Mouse (Mus musculus): ENCODE measurements around the gene Sap25. TPM values are rescaled to one million over a fixed set of nuclear protein-coding genes. Genes with fewer than 3 reads are reported as not detected.

Sap25 gene
- polyA plus RNA-seq, 1 experiment from 2014 or later, result 6.4 TPM

Other genes starting within 250 kb of the Sap25 start
- 0.04 and 0.25 TPM in 2 replicates for gene Zan, start 164.3 kb upstream of the Sap25 start, polyA plus RNA-seq (2016; fragmentation: Nextera tagmentation; extraction: Ambion mirVana)
- gene Pop7, start 138.8 kb upstream of the Sap25 start, polyA plus RNA-seq (2016; fragmentation: Nextera tagmentation; extraction: Ambion mirVana), result 50.6 and 56.6 TPM in 2 replicates
- 8.0 and 10.8 TPM in 2 replicates for gene Gigyf1, start 122.8 kb upstream of the Sap25 start, polyA plus RNA-seq (2016; fragmentation: Nextera tagmentation; extraction: Ambion mirVana)
- 0.28 and 2.3 TPM in 2 replicates for gene Epo, start 108.1 kb upstream of the Sap25 start, polyA plus RNA-seq (2016; fragmentation: Nextera tagmentation; extraction: Ambion mirVana)
- 287 and 294 TPM in 2 replicates for gene Gnb2, start 107.8 kb upstream of the Sap25 start, polyA plus RNA-seq (2016; fragmentation: Nextera tagmentation; extraction: Ambion mirVana)
- gene Actl6b, start 87.8 kb upstream of the Sap25 start, polyA plus RNA-seq (2016; fragmentation: Nextera tagmentation; extraction: Ambion mirVana), result 0.07 TPM in 1 of 2 replicates, not detected in the other
- 4.0 and 4.9 TPM in 2 replicates for gene Tfr2, start 71.5 kb upstream of the Sap25 start, polyA plus RNA-seq (2016; fragmentation: Nextera tagmentation; extraction: Ambion mirVana)
- gene Mospd3, start 40.3 kb upstream of the Sap25 start, polyA plus RNA-seq (2016; fragmentation: Nextera tagmentation; extraction: Ambion mirVana), result 14.3 and 16.0 TPM in 2 replicates
- gene Pcolce, start 27.6 kb upstream of the Sap25 start, polyA plus RNA-seq (2016; fragmentation: Nextera tagmentation; extraction: Ambion mirVana), result 114 and 137 TPM in 2 replicates
- 0.28 and 0.31 TPM in 2 replicates for gene Fbxo24, start 12.3 kb upstream of the Sap25 start, polyA plus RNA-seq (2016; fragmentation: Nextera tagmentation; extraction: Ambion mirVana)
- gene Lrch4, start 12.2 kb upstream of the Sap25 start, polyA plus RNA-seq (2016; fragmentation: Nextera tagmentation; extraction: Ambion mirVana), result 23.3 and 23.7 TPM in 2 replicates
- gene Gm20605, start 12.2 kb upstream of the Sap25 start, polyA plus RNA-seq (2016; fragmentation: Nextera tagmentation; extraction: Ambion mirVana), result 7.7 and 9.8 TPM in 2 replicates
- 0.60 and 0.74 TPM in 2 replicates for gene Irs3, start 4.4 kb downstream of the Sap25 start, polyA plus RNA-seq (2016; fragmentation: Nextera tagmentation; extraction: Ambion mirVana)
- 31.9 and 34.0 TPM in 2 replicates for gene Agfg2, start 43.4 kb downstream of the Sap25 start, polyA plus RNA-seq (2016; fragmentation: Nextera tagmentation; extraction: Ambion mirVana)
- gene Nyap1, start 100.3 kb downstream of the Sap25 start, polyA plus RNA-seq (2016; fragmentation: Nextera tagmentation; extraction: Ambion mirVana), result 1.4 TPM in 2 replicates
- gene Tsc22d4, start 104.4 kb downstream of the Sap25 start, polyA plus RNA-seq (2016; fragmentation: Nextera tagmentation; extraction: Ambion mirVana), result 147 and 165 TPM in 2 replicates
- gene Ppp1r35, start 137.5 kb downstream of the Sap25 start, polyA plus RNA-seq (2016; fragmentation: Nextera tagmentation; extraction: Ambion mirVana), result 31.3 and 49.2 TPM in 2 replicates
- gene Mepce, start 146.3 kb downstream of the Sap25 start, polyA plus RNA-seq (2016; fragmentation: Nextera tagmentation; extraction: Ambion mirVana), result 7.1 and 10.4 TPM in 2 replicates
- gene Zcwpw1, start 146.5 kb downstream of the Sap25 start, polyA plus RNA-seq (2016; fragmentation: Nextera tagmentation; extraction: Ambion mirVana), result 10.0 and 12.5 TPM in 2 replicates
- 1.3 and 2.0 TPM in 2 replicates for gene Pilra, start 194.9 kb downstream of the Sap25 start, polyA plus RNA-seq (2016; fragmentation: Nextera tagmentation; extraction: Ambion mirVana)
- gene Pilrb1, start 216.8 kb downstream of the Sap25 start, polyA plus RNA-seq (2016; fragmentation: Nextera tagmentation; extraction: Ambion mirVana), result 0.26 and 0.28 TPM in 2 replicates
- 0.64 and 1.0 TPM in 2 replicates for gene Pilrb2, start 230.5 kb downstream of the Sap25 start, polyA plus RNA-seq (2016; fragmentation: Nextera tagmentation; extraction: Ambion mirVana)